Mouse (Mus musculus) thymus, postnatal 4 days (tissue): ENCODE measurements around the gene Kcnk2.

Source experiments
- DNase-seq: peaks from one replicate; pipeline ENCODE4 v3.0.0; 2021

Kcnk2 gene

GRCm38 (mm10) chr1:189402223-189402943 is at the start of gene Kcnk2:
TSS of gene Kcnk2 (minus strand) at chr1:189402273.
- DNase-seq, result no peak

GRCm38 (mm10) chr1:189440741-189441140 is 38.7 kb upstream of the Kcnk2 start:
- no peak for DNase-seq

- no peak for DNase-seq
Observed at GRCm38 (mm10) chr1:189437126-189437525, 35.1 kb upstream of the Kcnk2 start.

- DNase-seq, result no peak
Observed at GRCm38 (mm10) chr1:189435452-189435851, 33.4 kb upstream of the Kcnk2 start.

GRCm38 (mm10) chr1:189431479-189431878 is 29.4 kb upstream of the Kcnk2 start:
- no peak for DNase-seq

- no peak for DNase-seq
Observed at GRCm38 (mm10) chr1:189430534-189430933, 28.5 kb upstream of the Kcnk2 start.

- no peak for DNase-seq
Observed at GRCm38 (mm10) chr1:189429566-189429965, 27.5 kb upstream of the Kcnk2 start.

GRCm38 (mm10) chr1:189426252-189426651 is 24.2 kb upstream of the Kcnk2 start:
- DNase-seq, result no peak

GRCm38 (mm10) chr1:189419914-189420313 is 17.8 kb upstream of the Kcnk2 start:
- DNase-seq, result no peak

GRCm38 (mm10) chr1:189409906-189410305 is 7.8 kb upstream of the Kcnk2 start:
- DNase-seq, result no peak

- no peak for DNase-seq
Observed at GRCm38 (mm10) chr1:189405221-189405620, 3.1 kb upstream of the Kcnk2 start.

GRCm38 (mm10) chr1:189403546-189403945 is 1.5 kb upstream of the Kcnk2 start:
- no peak for DNase-seq

GRCm38 (mm10) chr1:189403139-189403538 is 1.1 kb upstream of the Kcnk2 start:
- no peak for DNase-seq

GRCm38 (mm10) chr1:189386848-189387247 is 15.2 kb downstream of the Kcnk2 start:
- no peak for DNase-seq

GRCm38 (mm10) chr1:189386141-189386540 is 15.9 kb downstream of the Kcnk2 start:
- no peak for DNase-seq

- no peak for DNase-seq
Observed at GRCm38 (mm10) chr1:189367722-189368121, 34.4 kb downstream of the Kcnk2 start.

- DNase-seq, result no peak
Observed at GRCm38 (mm10) chr1:189364188-189364587, 37.9 kb downstream of the Kcnk2 start.

- DNase-seq, result no peak
Observed at GRCm38 (mm10) chr1:189362579-189362978, 39.5 kb downstream of the Kcnk2 start.

- no peak for DNase-seq
Observed at GRCm38 (mm10) chr1:189359699-189360098, 42.4 kb downstream of the Kcnk2 start.

- no peak for DNase-seq
Observed at GRCm38 (mm10) chr1:189353887-189354286, 48.2 kb downstream of the Kcnk2 start.

GRCm38 (mm10) chr1:189351804-189352203 is 50.3 kb downstream of the Kcnk2 start:
- no peak for DNase-seq

- DNase-seq, result no peak
Observed at GRCm38 (mm10) chr1:189349205-189349604, 52.9 kb downstream of the Kcnk2 start.

- DNase-seq, result no peak
Observed at GRCm38 (mm10) chr1:189345166-189345565, 56.9 kb downstream of the Kcnk2 start.

- DNase-seq, result peak; percentile 12
Observed at GRCm38 (mm10) chr1:189343301-189344251, 58.5 kb downstream of the Kcnk2 start.
